In the genomic region with DNA sequence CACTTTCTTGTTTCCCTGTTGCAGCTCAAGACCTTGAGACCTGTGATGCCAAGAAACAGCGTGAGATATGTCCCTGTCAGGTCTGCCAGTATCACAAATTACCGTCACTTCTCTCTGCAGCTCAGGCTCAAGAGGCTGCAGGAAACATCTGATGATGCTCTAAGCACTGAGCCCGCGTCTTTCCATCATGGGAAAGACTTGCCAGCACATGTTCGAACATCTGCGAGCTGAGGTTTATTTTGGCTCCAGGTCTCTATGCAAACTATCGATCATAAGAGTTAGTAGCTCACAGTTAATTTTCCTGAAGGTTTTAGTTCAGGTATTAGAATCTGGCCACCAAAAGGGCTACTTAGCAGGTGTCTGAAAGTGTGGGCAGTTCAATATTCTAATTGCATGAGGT, we compare ENCODE assay signal across 20 mouse cellular contexts. TPM values are rescaled to one million over a fixed set of nuclear protein-coding genes. Genes with fewer than 3 reads are reported as not detected.
DNase-seq lines count a peak whose midpoint lies in the region; ATAC-seq and TF ChIP-seq lines count a peak whose summit lies in the region.
"Had no signal": no experiment of that assay in that cellular context is flagged by ENCODE, and none has a peak within 500 bp of the region (broad histone marks: within the 10 kb centered on the region; RNA-seq: fewer than 3 reads in every experiment).

No protein-coding gene starts in this region.

- ATAC-seq in forebrain, embryonic 15.5 days (replicated peaks), result no peak
- ATAC-seq: activated CD4-positive, CD25-positive, alpha-beta regulatory T cell, adult 4 months; CD4-positive, CD25-positive, alpha-beta regulatory T cell, adult 4 months; Patski had no signal

- no peak; the same call in none of the 2 replicates for TF ChIP-seq RAD21 in CH12.LX (IDR thresholded peaks at IDR 0.05; ENCODE audit: low read depth, low read length)

- peak; percentile 88 for TF ChIP-seq EP300 in CH12.LX (IDR thresholded peaks at IDR 0.05; ENCODE audit: low read length)

- H3K4me2 ChIP-seq in CH12.LX (ENCODE audit: insufficient read depth, low read depth, poor library complexity, severe bottlenecking), result peak overlapping the region; percentile 59
- no peak overlapping the region for H3K4me2 ChIP-seq in forebrain, embryonic 15.5 days (replicated peaks)

- H3K36me3 ChIP-seq in CH12.LX (replicated peaks in 1 of 2; ENCODE audit: control insufficient read depth in 1 of 2, insufficient read depth in 1 of 2, low read length in 1 of 2), result peaks cover 11 to 20% of the 10 kb centered on the region in 2 experiments
- H3K36me3 ChIP-seq in forebrain, embryonic 15.5 days, result no peaks in the 10 kb centered on the region
- H3K36me3 ChIP-seq: G1E had no signal

- in situ Hi-C loops in CH12.LX (cut with MboI; ENCODE audit: low pct_ligation_motif_present, low pct_unique_long_range_greater_than_20kb, low sequenced_read_pairs), result loop anchor here (5.0 to 10.0 kb wide), 2 partner anchors 37 to 110 kb away; no protein-coding TSS in a partner anchor

- no peak for TF ChIP-seq POLR2A in CH12.LX (IDR thresholded peaks at IDR 0.05; ENCODE audit: low read depth, low read length)

- no peaks in the 10 kb centered on the region for H3K79me2 ChIP-seq in CH12.LX (replicated peaks; ENCODE audit: control insufficient read depth, extremely low read depth, insufficient read depth, poor library complexity, severe bottlenecking)

- 93% methylated on average over 7 of the region's 7 CpGs for WGBS in forebrain, embryonic 15.5 days

- dilution Hi-C loops in CH12.LX (cut with MboI; ENCODE audit: extremely low pct_ligation_motif_present, extremely low pct_unique_long_range_greater_than_20kb, low sequenced_read_pairs), result no loop called here

- H3K4me3 ChIP-seq in CH12.LX (replicated peaks in 1 of 3; ENCODE audit: low read depth in 2 of 3, low read length in 2 of 3, poor library complexity in 1 of 3), result no peak overlapping the region
- H3K4me3 ChIP-seq in forebrain, embryonic 15.5 days, result no peak overlapping the region

- peak overlapping the region; percentile 47 for H3K9ac ChIP-seq in CH12.LX (ENCODE audit: insufficient read depth, low read depth)
- no peak overlapping the region for H3K9ac ChIP-seq in forebrain, embryonic 15.5 days (replicated peaks)

- TF ChIP-seq CTCF in CH12.LX (conservative IDR thresholded peaks at IDR 0.05 in 1 of 2, IDR thresholded peaks at IDR 0.05 in 1 of 2; ENCODE audit: low read depth in 2 of 2, low read length in 2 of 2), result no peak

- H3K27me3 ChIP-seq in CH12.LX (replicated peaks), result no peaks in the 10 kb centered on the region
- no peaks in the 10 kb centered on the region for H3K27me3 ChIP-seq in forebrain, embryonic 15.5 days
- H3K27me3 ChIP-seq: Patski had no signal

- H3K27ac ChIP-seq in CH12.LX (ENCODE audit: insufficient read depth, low read depth), result peak overlapping the region; percentile 89
- H3K27ac ChIP-seq in forebrain, embryonic 15.5 days (replicated peaks), result no peak overlapping the region

- no peaks in the 10 kb centered on the region for H3K9me3 ChIP-seq in CH12.LX (replicated peaks; ENCODE audit: low read length)
- no peaks in the 10 kb centered on the region for H3K9me3 ChIP-seq in forebrain, embryonic 15.5 days
- H3K9me3 ChIP-seq: G1E had no signal

- H3K4me1 ChIP-seq in CH12.LX (ENCODE audit: control insufficient read depth in 1 of 2, insufficient read depth in 2 of 2), result peaks cover 49 to 94% of the 10 kb centered on the region in 2 experiments
- no peaks in the 10 kb centered on the region for H3K4me1 ChIP-seq in forebrain, embryonic 15.5 days

- DNase-seq in CH12.LX (ENCODE audit: extremely low read depth), result peak; percentile 80
- DNase-seq: adrenal gland, adult 2 months; adrenal gland, adult 8-10 months; adrenal gland, postnatal 10 days; adrenal gland, postnatal 14 days; adrenal gland, postnatal 25 days; adrenal gland, postnatal 36 days; B cell, adult 2 months; cerebellum, adult 11 months; cerebellum, adult 11-12 months; cerebellum, adult 18-20 months; cerebellum, adult 2 months; cerebellum, adult 8-10 months had no signal

TF ChIP-seq in CH12.LX, 34 proteins besides CTCF, POLR2A, EP300 and RAD21:
- TF ChIP-seq MAZ (IDR thresholded peaks at IDR 0.05; ENCODE audit: low read depth, low read length) (0 out of 2 replicates have a peak, but pooled peaks have one; percentile 37), USF1 (IDR thresholded peaks at IDR 0.05; ENCODE audit: low read depth, low read length) (no peak), PAX5 (IDR thresholded peaks at IDR 0.05; ENCODE audit: low read length) (no peak), GABPA (IDR thresholded peaks at IDR 0.05; ENCODE audit: insufficient replicate concordance, low read depth, low read length) (no peak), JUN (IDR thresholded peaks at IDR 0.05; ENCODE audit: insufficient read depth, low read depth, low read length) (peak; percentile 28; the same call in 1 of the 2 replicates), ZC3H11A (IDR thresholded peaks at IDR 0.05; ENCODE audit: low read depth, low read length) (no peak), SIN3A (IDR thresholded peaks at IDR 0.05; ENCODE audit: low read length) (peak; percentile 77), MXI1 (IDR thresholded peaks at IDR 0.05; ENCODE audit: low read depth, low read length) (no peak), MEF2A (IDR thresholded peaks at IDR 0.05; ENCODE audit: borderline replicate concordance, low read depth, low read length) (peak; percentile 94), NELFE (IDR thresholded peaks at IDR 0.05; ENCODE audit: low read depth, low read length) (no peak), E2F4 (IDR thresholded peaks at IDR 0.05; ENCODE audit: insufficient replicate concordance, low read depth, low read length) (peak; percentile 46; the same call in 1 of the 2 replicates), SMC3 (IDR thresholded peaks at IDR 0.05; ENCODE audit: low read depth, low read length) (peak; percentile 30), TCF12 (IDR thresholded peaks at IDR 0.05; ENCODE audit: low read depth, low read length) (peak; percentile 97), ETS1 (conservative IDR thresholded peaks at IDR 0.05; ENCODE audit: low read depth, low read length) (peak; percentile 94), HCFC1 (IDR thresholded peaks at IDR 0.05; ENCODE audit: low read depth, low read length) (no peak), BHLHE40 (IDR thresholded peaks at IDR 0.05; ENCODE audit: low read depth, low read length) (peak; percentile 74), ZKSCAN1 (IDR thresholded peaks at IDR 0.05; ENCODE audit: borderline replicate concordance, low read depth, low read length) (no peak), JUND (conservative IDR thresholded peaks at IDR 0.05; ENCODE audit: low read depth, low read length) (peak; percentile 56; the same call in 1 of the 2 replicates), MYC (IDR thresholded peaks at IDR 0.05; ENCODE audit: low read depth, low read length) (peak; percentile 84), CHD1 (IDR thresholded peaks at IDR 0.05; ENCODE audit: low read depth, low read length) (peak; percentile 96), MAX (IDR thresholded peaks at IDR 0.05; ENCODE audit: low read length) (peak; percentile 79; the same call in 1 of the 2 replicates), USF2 (conservative IDR thresholded peaks at IDR 0.05; ENCODE audit: low read depth, low read length) (peak; percentile 10; the same call in 1 of the 2 replicates), ZNF384 (IDR thresholded peaks at IDR 0.05; ENCODE audit: low read depth, low read length) (no peak), KAT2A (IDR thresholded peaks at IDR 0.05; ENCODE audit: insufficient replicate concordance, low read length) (no peak), MAFK (IDR thresholded peaks at IDR 0.05; ENCODE audit: insufficient replicate concordance, low read length) (no peak), CHD2 (IDR thresholded peaks at IDR 0.05; ENCODE audit: low read length) (no peak; the same call in 1 of the 2 replicates), POLR2AphosphoS2 (IDR thresholded peaks at IDR 0.05; ENCODE audit: low read depth, low read length) (no peak), ELF1 (IDR thresholded peaks at IDR 0.05; ENCODE audit: low read depth, low read length) (no peak), UBTF (IDR thresholded peaks at IDR 0.05; ENCODE audit: low read depth, low read length) (no peak), IRF4 (IDR thresholded peaks at IDR 0.05; ENCODE audit: low read depth, low read length) (peak; percentile 72), ZMIZ1 (IDR thresholded peaks at IDR 0.05; ENCODE audit: low read depth, low read length) (no peak), NRF1 (IDR thresholded peaks at IDR 0.05; ENCODE audit: low read depth, low read length) (no peak), TBP (conservative IDR thresholded peaks at IDR 0.05; ENCODE audit: low read depth, low read length) (no peak), RCOR1 (conservative IDR thresholded peaks at IDR 0.05; ENCODE audit: low read depth, low read length) (no peak)

RNA-seq across cellular contexts. Expression of a gene that starts 34.0 kb away (rescaled TPM):
- total RNA-seq in CH12.LX (2012; rRNA removed), result 115 and 138 TPM in 2 replicates
- total RNA-seq in CH12.LX (2014; rRNA removed), result 122 and 142 TPM in 2 replicates
- polyA plus RNA-seq in CH12.LX (2012; ENCODE audit: insufficient read length, low read depth), result 74.5 and 81.7 TPM in 2 replicates
- polyA plus RNA-seq in forebrain, embryonic 15.5 days (2015; fragmentation: Nextera tagmentation; extraction: Ambion mirVana), result 0.06 and 0.23 TPM in 2 replicates
- total RNA-seq: MEL had no signal
- polyA plus RNA-seq: C2C12, G1E had no signal

RNA-seq across cellular contexts. Expression of a gene that starts 55.3 kb away (rescaled TPM):
- 22.5 and 25.5 TPM in 2 replicates for total RNA-seq in CH12.LX (2012; rRNA removed)
- total RNA-seq in CH12.LX (2014; rRNA removed), result 28.7 and 29.8 TPM in 2 replicates
- 18.0 and 18.5 TPM in 2 replicates for polyA plus RNA-seq in CH12.LX (2012; ENCODE audit: insufficient read length, low read depth)
- polyA plus RNA-seq in forebrain, embryonic 15.5 days (2015; fragmentation: Nextera tagmentation; extraction: Ambion mirVana), result 14.7 and 16.6 TPM in 2 replicates
- total RNA-seq: MEL had no signal
- polyA plus RNA-seq: G1E had no signal

Comparison
In these comparisons a context has a peak if more than half of its experiments do, and no peak if none do; other contexts are left out.
1. RNA of a gene that starts 34.0 kb away (polyA plus RNA-seq): 74.5 to 81.7 TPM in CH12.LX; 0.06 to 0.23 TPM in forebrain, embryonic 15.5 days; every median in the first group is over 10 times any median in the second.